Mouse (Mus musculus): ENCODE measurements around the gene Mcrs1. TPM values are rescaled to one million over a fixed set of nuclear protein-coding genes. Genes with fewer than 3 reads are reported as not detected.
"Not testable (repeated sequence)": the region's sequence is repeated elsewhere in the genome, so short reads cannot be mapped to it uniquely, and the experiment has no call there.

The Mcrs1 gene
- total RNA-seq, 2 experiments from 2014 or later: 73.7 to 77.4 TPM

DNA sequence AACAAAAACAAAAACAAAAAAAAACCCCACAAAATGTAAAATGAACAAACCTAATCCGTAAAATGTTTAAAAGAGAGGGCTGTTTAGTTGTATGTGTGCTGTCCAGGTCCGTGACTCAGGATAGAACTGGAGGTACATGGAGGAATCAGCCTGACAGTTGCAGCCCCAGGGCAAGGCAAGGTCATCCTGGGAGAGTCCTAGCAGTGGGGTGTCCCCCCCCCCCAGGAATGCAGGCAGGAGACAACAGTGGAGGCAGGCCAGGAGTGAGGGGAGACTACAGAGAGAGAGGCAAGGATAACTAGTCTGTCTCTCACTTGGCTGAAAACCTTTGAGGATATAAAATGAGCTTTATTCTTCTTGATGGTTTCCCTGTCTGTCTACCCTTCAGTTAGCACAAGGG lies 12.6 kb upstream of the Mcrs1 start:
- TF ChIP-seq CTCF (conservative IDR thresholded peaks at IDR 0.05): no peak
- no peak for DNase-seq (ENCODE audit: low spot score in 2 of 2)
- Histone ChIP-seq H3K27ac (no peak overlapping the region), H3K4me3 (no peak overlapping the region)

DNA sequence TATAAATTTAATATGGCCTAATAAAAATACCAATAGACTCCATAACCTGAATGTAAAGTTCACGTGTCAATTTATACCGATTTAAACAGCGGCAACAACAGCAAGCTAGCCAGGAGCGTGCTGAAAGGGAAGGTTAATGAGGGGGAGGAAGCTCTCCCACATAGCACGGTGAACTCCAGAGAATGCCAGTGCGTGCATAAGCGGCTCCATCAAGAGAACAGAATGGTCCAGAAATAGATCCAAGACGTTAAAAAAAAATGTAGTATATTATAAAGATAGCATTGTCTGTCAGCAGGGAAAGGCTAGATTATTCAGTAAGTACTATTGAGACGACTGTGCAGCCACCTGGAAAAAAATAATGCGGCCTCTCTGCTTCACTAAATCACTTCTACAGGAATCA lies 10.9 kb upstream of the Mcrs1 start:
- TF ChIP-seq CTCF (conservative IDR thresholded peaks at IDR 0.05): no peak
- H3K4me3 ChIP-seq: no peak overlapping the region
- DNase-seq (ENCODE audit: low spot score in 2 of 2): no peak
- H3K27ac ChIP-seq: no peak overlapping the region

DNA sequence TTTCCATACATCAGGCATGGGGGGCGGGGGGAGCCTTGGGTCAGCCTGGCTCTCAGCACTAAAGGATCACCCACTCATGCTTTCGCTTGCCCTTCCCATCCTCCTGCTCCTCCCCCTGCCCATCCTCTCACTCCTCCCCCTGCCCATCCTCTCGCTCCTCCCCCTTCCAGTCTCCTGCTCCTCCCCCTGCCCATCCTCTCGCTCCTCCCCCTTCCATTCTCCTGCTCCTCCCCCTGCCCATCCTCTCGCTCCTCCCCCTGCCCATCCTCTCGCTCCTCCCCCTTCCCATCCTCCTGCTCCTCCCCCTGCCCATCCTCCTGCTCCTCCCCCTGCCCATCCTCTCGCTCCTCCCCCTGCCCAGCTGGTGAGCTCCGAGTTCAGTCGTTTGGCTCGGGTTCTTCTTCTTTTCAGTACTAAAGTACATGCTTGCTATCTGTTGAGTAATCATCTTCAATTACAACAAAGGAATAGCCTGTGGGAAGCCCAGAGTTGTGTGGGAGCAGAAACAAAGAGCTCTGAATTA lies 8.0 kb upstream of the Mcrs1 start:
- TF ChIP-seq CTCF (conservative IDR thresholded peaks at IDR 0.05): no peak
- peak overlapping the region; percentile 36 for H3K27ac ChIP-seq
- H3K4me3 ChIP-seq: peak overlapping the region; percentile 40
- DNase-seq (ENCODE audit: low spot score in 2 of 2): peak; percentile 66 to 81

DNA sequence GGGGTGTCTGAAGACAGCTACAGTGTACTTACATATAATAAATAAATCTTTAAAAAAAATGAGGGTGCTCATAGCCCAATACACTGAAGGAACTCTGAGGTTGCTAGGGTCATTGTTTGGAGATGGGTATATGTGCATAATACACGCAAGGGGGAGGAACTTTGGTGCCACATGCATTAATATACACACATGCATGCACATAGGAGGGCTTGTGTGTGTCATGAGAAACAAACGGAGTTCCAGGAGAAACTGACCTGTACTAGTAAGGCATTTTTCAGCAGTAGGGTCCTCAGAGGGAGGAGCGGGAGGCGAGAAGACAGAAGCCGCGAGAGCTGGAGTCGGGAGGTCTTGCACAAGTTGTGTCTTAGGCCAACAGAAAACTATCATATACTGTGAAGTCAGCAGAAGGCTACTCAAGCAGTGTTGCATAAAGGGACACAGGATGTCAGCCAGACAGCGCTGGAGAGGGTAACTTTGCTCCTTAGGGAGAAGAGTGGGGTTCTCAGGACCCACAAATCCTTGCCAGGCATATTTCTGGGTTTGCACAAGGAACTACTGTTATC lies 7.5 kb upstream of the Mcrs1 start:
- Histone ChIP-seq H3K27ac (no peak overlapping the region), H3K4me3 (peak overlapping the region; percentile 31; the same call in 1 of the 2 replicates)
- TF ChIP-seq CTCF (conservative IDR thresholded peaks at IDR 0.05): no peak
- no peak for DNase-seq (ENCODE audit: low spot score in 2 of 2)

DNA sequence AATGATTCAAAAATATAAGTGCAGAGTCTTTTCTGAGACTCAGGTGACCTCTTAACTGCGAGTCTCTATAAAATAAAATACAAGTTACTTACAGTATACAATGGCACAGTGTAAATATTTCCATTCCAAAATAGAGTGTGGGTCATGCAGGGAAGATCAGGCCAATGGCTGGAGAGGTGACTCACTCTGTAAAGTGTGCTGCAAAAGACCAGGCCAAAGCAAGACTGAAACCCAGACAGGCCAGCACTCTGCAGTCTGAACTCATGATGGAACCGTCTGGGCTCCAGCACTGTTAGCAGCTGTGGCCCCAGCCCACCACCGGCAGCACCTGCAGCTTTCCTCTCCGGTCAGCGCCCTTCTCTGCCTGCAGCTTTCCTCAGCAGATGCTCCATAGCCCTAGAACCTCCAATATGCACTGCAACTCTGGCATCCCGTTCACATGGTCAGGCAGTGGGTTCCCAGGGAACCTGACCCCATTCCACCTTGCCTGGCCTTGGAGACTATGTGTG lies 3.5 kb upstream of the Mcrs1 start:
- no peak for DNase-seq (ENCODE audit: low spot score in 2 of 2)
- TF ChIP-seq CTCF (conservative IDR thresholded peaks at IDR 0.05): no peak
- Histone ChIP-seq H3K4me3 (no peak overlapping the region), H3K27ac (no peak overlapping the region)

DNA sequence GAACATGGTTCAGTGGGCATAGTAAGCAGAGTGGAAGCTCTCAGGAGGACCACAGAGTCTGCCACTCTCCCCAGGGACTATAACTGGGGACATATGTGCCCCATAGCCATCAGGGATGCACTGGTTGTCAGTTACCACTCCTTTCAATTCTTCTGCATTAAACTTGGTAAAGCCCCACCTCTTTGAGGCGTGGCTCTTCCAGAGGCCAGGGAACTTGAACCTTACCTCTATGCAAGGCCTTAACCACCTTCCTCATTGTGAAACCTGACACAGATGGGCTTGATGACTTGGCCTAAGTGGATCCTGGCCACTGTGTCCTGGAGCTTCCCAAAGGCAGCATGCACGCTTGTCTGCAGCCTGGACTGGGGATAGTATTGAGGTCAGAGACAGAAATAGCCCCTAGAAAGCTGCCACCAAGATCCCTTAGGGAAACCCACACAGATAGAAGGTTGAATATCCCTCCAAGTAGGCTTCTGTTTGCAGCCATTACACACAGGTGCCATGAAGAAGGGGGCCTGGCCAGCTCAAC lies 2.8 kb upstream of the Mcrs1 start:
- Histone ChIP-seq H3K27ac (no peak overlapping the region), H3K4me3 (no peak overlapping the region)
- DNase-seq (ENCODE audit: low spot score in 2 of 2): no peak
- no peak for TF ChIP-seq CTCF (conservative IDR thresholded peaks at IDR 0.05)

DNA sequence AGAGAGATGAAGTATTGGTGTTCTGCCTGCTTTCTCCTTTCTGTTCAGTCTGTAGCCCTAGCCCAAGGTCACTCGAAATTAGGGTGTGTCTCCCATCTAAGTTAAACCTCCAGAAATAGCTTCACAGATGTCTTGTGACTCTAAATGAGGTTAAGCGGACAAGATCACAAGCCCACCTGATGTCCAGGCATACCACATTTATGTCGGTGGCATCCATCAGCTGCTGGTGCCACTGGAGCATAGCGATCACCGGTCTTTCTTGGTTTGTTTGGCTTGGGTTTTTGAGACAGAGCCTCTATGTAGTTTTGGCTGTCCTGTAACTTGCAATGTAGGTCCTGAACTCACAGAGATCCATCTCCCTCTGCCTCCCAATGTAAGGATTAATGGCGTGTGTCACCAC lies 2.0 kb upstream of the Mcrs1 start:
- Histone ChIP-seq H3K4me3 (no peak overlapping the region), H3K27ac (no peak overlapping the region)
- no peak for TF ChIP-seq CTCF (conservative IDR thresholded peaks at IDR 0.05)
- DNase-seq (ENCODE audit: low spot score in 2 of 2): no peak

DNA sequence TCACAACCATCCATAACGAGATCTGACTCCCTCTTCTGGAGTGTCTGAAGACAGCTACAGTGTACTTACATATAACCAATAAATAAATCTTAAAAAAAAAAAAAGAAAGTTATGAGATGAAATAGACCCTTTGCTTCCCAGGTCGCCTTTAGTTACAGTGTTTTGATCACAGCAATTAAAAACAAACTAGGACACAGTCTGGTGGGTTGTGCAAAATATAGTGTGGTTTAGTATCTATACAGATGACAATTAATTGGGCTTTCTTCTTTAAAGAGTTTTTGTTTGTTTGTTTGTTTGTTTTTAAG lies 1.4 kb upstream of the Mcrs1 start:
- DNase-seq (ENCODE audit: low spot score in 2 of 2); H3K4me3 ChIP-seq; H3K27ac ChIP-seq: not testable (repeated sequence)

DNA sequence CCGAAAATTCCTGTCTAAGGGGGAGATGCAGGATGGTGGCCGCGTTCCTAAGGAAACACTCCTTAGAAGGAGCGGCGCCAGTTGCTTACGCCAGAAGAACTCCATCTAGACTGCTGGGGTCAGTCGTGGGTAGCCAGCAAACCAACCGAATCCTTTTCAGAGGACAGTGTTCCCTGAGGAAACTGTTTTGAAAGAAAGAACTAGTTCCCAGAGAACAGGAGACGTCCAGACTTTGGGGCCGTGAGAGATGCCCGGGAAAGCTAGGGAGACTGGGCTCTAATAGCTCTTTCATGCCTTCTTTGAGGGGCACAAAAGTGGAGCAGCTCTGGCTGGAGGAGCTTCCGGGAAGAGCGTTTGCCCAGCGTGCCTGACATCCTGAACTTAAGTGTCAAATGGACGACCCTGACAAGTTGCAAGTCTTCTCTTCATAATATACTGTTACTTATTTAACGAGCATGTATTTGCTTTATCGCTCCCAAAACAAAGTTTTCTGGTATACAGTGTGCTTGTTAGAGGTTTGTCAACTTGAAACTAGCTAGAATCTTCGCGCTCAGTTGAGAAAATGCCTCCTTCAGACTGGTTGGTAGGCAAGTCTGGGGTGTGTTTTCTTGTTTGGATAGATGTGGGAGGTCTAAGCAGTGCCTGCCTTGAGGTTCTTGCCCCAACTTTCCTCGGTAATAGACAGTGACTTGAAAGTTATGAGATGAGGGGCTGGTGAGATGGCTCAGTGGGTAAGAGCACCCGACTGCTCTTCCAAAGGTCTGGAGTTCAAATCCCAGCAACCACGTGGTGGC lies 817 bp upstream of the Mcrs1 start:
- no peak for DNase-seq (ENCODE audit: low spot score in 2 of 2)
- peak overlapping the region; percentile 99 for H3K27ac ChIP-seq
- peak overlapping the region; percentile 64 for H3K4me3 ChIP-seq
- TF ChIP-seq CTCF (conservative IDR thresholded peaks at IDR 0.05): peak; percentile 31; the same call in 1 of the 2 replicates

DNA sequence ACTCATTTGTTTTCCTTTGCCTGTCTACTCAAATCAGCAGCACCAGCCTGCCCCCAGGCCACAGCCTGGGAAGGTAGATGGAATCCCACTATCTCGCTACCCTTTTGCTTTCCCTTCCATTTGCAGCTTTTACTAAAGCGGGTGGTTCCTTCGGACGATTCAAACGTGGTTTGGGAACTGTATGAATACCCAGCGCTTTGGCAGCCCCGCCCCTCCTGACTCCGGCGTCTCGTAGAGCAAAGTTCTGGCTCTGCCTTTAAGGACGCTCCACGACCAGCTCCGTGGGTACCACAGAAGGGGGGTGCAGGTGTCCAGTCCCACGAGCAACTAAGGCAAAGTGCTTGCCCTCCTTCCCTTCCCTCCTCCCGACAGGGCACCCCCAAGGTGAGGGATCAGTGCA lies 650 bp downstream of the Mcrs1 start:
- not testable (repeated sequence) for DNase-seq (ENCODE audit: low spot score in 2 of 2)
- Histone ChIP-seq H3K4me3 (peak overlapping the region; percentile 64), H3K27ac (peak overlapping the region; percentile 99)

DNA sequence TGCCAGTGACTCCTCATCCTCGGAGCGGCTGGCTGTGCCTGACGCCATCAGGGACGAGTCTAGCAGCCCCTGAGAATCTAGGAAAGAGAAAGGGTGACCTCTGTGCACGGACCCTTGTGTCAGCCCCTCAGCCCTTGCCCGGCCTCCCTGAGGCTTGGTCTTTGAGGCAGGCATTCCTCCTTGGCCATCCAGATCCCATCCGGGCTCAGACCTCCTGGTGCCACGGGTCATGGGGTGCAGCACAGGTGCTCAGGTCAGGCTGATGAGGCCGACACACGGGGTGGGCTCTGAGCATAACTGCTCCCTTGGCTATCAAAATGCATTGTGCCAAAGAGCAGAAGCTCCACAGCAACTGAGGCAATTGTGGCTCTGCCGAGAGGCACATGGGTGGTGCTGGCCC lies 1.8 kb downstream of the Mcrs1 start:
- DNase-seq (ENCODE audit: low spot score in 2 of 2): no peak
- Histone ChIP-seq H3K27ac (peak overlapping the region; percentile 88; the same call in 1 of the 2 replicates), H3K4me3 (no peak overlapping the region)
- TF ChIP-seq CTCF (conservative IDR thresholded peaks at IDR 0.05): no peak

DNA sequence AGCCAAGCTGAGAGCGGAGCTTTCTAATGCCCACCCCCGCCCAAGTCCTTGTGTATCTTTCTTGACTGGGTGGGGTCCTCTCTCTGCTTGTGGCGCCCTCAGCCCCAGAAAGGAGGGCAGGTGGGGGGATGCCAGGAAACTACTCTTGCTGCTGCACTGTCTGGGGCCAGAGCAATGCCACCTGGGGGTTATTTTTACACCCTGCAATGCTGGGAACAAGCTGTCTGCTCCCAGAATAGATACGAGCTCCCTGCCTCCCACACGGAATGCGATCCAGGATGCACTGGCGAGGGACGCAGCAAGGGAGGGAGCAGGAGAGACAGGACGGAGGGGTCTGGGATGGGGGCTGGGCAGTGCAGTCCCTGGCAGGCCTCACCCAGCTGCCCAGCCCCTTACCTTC lies 2.8 kb downstream of the Mcrs1 start:
- H3K4me3 ChIP-seq: peak overlapping the region; percentile 17; the same call in 1 of the 2 replicates
- DNase-seq (ENCODE audit: low spot score in 2 of 2): peak; percentile 73 to 74
- peak; percentile 47 for TF ChIP-seq CTCF (conservative IDR thresholded peaks at IDR 0.05)
- H3K27ac ChIP-seq: peak overlapping the region; percentile 88

DNA sequence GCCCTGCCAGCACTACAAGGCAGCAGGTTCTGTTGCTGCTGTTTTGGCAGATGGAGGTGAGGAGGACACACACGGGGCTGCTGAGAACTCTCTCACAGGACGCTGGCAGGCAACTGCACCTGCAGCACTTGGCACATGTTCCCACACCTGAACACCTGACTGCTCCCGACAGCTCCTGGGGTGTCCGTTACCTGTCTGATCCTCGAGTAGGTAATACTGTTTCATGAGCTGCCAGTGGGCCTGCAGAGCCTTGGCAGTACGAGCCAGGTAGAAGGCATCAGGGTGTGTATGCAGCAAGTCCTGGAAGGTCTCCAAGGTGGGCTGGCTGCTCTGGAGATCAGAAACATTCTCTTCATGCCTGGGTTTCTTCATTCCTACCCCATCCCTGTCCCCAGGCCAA lies 5.0 kb downstream of the Mcrs1 start:
- peak overlapping the region; percentile 18; the same call in 1 of the 2 replicates for H3K27ac ChIP-seq

More for the DNA sequence above, 5.0 kb downstream of the Mcrs1 start:
- not testable (repeated sequence) for DNase-seq (ENCODE audit: low spot score in 2 of 2); H3K4me3 ChIP-seq
